Mouse (Mus musculus) right cerebral cortex, adult 18-20 months (tissue): ENCODE results near the gene Efhc1.

Experiments used
- DNase-seq: peaks from one replicate; pipeline ENCODE4 v3.0.0; 2022; ENCODE audit warnings: mixed read lengths

Efhc1 gene

GRCm38 (mm10) chr1:20951799-20952198, 373 bp downstream of the Efhc1 start:
- no peak for DNase-seq

GRCm38 (mm10) chr1:20954876-20955275, 3.5 kb downstream of the Efhc1 start:
- DNase-seq = no peak

GRCm38 (mm10) chr1:20969642-20970041, 18.2 kb downstream of the Efhc1 start:
- DNase-seq = no peak

GRCm38 (mm10) chr1:20973389-20973788, 22.0 kb downstream of the Efhc1 start:
- no peak for DNase-seq

GRCm38 (mm10) chr1:20974341-20975135, 23.1 kb downstream of the Efhc1 start:
- no peak for DNase-seq

GRCm38 (mm10) chr1:20980553-20980952, 29.1 kb downstream of the Efhc1 start:
- no peak for DNase-seq

- DNase-seq = no peak
These were observed 30.3 kb downstream of the Efhc1 start for GRCm38 (mm10) chr1:20981764-20982163.

GRCm38 (mm10) chr1:20984103-20984502, 32.7 kb downstream of the Efhc1 start:
- no peak for DNase-seq

GRCm38 (mm10) chr1:20984582-20984981, 33.2 kb downstream of the Efhc1 start:
- no peak for DNase-seq

GRCm38 (mm10) chr1:20986378-20987056, 35.1 kb downstream of the Efhc1 start:
- DNase-seq = no peak

- DNase-seq = no peak
These were observed 38.1 kb downstream of the Efhc1 start for GRCm38 (mm10) chr1:20989461-20990083.

- no peak for DNase-seq
These were observed 42.3 kb downstream of the Efhc1 start for GRCm38 (mm10) chr1:20993690-20994089.

- no peak for DNase-seq
These were observed 42.9 kb downstream of the Efhc1 start for GRCm38 (mm10) chr1:20994338-20994737.

- peak; percentile 8 for DNase-seq
These were observed 44.0 kb downstream of the Efhc1 start for GRCm38 (mm10) chr1:20995331-20995986.

- DNase-seq = no peak
These were observed 45.3 kb downstream of the Efhc1 start for GRCm38 (mm10) chr1:20996603-20997327.

GRCm38 (mm10) chr1:20997328-20997689, 45.9 kb downstream of the Efhc1 start:
- no peak for DNase-seq

- no peak for DNase-seq
These were observed 46.5 kb downstream of the Efhc1 start for GRCm38 (mm10) chr1:20997881-20998389.

- no peak for DNase-seq
These were observed 51.1 kb downstream of the Efhc1 start for GRCm38 (mm10) chr1:21002246-21003142.

- no peak for DNase-seq
These were observed 53.2 kb downstream of the Efhc1 start for GRCm38 (mm10) chr1:21004596-21004995.

- no peak for DNase-seq
These were observed 55.3 kb downstream of the Efhc1 start for GRCm38 (mm10) chr1:21006775-21007174.

- no peak for DNase-seq
These were observed 56.7 kb downstream of the Efhc1 start for GRCm38 (mm10) chr1:21007941-21008701.
